Mouse (Mus musculus) kidney, adult 10 weeks (tissue): Measurements from ENCODE around the gene Zfp30. TPM values are rescaled to one million over a fixed set of nuclear protein-coding genes. Genes with fewer than 3 reads are reported as not detected.

ENCODE experiments used
- polyA plus RNA-seq: library from polyadenylated mRNA; stranded (reverse); fragments of 350-450 nt; fragmentation: Illumina TruSeq; extraction: RNeasy Lipid Tissue Mini Kit (QIAGEN cat#74804); gene quantifications from one replicate; pipeline ENCODE4 v1.2.3, GENCODE M21; 2014; ENCODE audit warnings: low read depth, low replicate concordance

The Zfp30 gene
- 5.0 TPM for polyA plus RNA-seq

DNA sequence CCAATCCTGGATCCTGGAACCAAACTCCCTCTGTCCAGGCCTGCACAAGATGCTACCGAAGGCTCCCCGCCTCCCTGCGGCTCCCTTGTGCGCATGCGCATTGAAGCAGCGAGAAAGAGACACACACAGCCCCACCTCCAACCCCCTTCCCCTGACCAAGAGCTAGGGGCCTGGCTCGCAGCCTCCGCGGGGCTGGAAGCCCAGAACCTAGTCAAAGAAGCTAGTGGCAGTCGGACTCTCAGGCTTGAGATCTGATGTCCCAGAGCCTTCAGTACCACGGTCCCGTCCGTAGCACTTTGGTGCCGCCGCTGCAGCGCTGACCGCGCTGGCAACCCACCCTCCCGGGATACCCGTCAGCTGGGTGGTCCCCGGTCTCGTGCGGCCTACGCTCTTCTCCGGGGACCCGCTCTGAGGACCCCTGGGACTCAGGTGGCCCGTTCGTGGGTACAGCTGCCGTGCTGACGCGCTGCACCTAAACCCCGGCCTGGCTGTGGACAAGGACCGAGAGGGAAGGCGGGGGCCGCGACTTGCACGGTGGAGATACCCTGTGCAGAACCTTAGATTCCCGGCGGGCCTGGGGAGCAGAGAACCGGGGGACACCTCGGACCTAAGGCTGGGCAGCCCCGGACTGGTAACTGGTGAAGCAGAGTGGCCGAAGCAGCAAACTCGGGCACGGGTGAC lies at the start of gene Zfp30:
TSS of gene Zfp30 (plus strand) at position 128 of the 681 bp plus-strand sequence.

DNA sequence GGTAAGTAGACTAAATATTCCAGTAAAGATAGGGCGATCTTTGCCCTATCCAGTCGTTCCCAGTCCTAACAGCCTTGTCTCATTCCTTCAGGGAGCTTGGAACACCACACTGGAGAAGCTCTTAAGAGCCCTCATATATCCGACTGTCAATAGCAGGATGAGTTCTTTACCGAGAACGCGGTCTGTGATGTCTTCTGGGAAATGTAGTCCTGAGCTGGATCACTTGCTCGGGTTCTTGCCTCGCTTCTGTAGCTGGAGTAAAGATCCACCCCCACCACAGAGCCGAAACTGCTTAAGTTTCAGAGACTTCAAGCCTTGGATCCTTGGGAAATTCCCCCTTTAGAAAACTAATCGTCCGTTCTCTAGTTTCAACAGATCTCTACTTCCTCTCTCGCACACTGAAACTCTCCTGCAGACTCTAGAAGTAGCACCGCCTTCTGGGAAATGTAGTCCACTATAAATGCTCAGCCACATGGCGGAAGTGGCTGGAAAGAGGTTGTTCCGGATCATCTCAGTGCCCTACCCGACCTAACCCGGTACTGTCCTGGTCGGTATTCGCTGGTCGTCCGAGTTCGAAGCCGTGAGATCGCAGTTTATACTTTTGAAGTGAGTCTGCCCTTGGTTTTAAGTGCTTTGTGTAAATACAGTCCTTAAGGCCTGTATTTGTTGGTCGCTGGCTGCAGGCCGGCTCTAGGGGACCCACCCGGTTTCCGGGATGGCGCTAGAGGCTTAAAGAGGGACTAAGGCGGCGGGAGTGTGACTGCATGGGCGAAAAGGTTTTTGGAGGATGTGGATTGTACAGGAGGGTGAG lies 15.5 kb upstream of the Zfp30 start, which contains the start of gene Zfp84:
TSS of gene Zfp84 (plus strand) at position 463 of the 811 bp plus-strand sequence.

DNA sequence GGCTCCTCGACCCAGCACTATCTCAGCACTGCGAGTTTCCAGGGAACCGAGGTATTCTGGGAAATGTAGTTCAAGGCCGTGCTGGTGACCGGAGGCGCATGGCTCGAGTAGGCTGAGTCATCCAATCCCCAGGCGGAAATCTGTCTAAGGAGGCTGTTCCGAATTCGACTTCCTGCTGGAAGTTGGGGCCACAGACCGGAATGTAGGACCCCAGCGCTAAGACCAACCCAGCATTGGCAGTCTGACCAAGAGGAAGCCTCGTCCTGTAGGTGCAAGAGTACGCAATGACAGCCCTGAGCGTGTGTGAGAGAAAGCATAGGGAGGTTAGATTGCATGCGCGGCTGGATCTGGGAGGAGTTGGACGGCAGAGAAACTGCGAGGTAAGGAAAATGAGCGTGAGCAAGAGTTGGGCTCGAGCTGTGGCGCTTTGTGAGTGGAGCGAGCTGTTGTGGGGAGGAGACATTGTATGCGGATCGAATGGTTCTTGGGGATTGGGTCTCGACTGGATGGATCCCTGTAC lies 32.2 kb downstream of the Zfp30 start, which contains the start of gene Zfp790:
TSS of gene Zfp790 (plus strand) at position 205 of the 520 bp plus-strand sequence.

Other genes with a start within 250 kb of the Zfp30 start
- gene Catsperg2, start 57.0 kb upstream of the Zfp30 start, polyA plus RNA-seq: not detected
- 12.8 TPM for gene Zfp84, start 15.4 kb upstream of the Zfp30 start, polyA plus RNA-seq
- gene Zfp790, start 32.1 kb downstream of the Zfp30 start, polyA plus RNA-seq: 9.7 TPM
- 3.6 TPM for gene Zfp940, start 69.7 kb downstream of the Zfp30 start, polyA plus RNA-seq
- 18.5 TPM for gene Zfp420, start 76.0 kb downstream of the Zfp30 start, polyA plus RNA-seq
- 4.6 TPM for gene Zfp27, start 122.6 kb downstream of the Zfp30 start, polyA plus RNA-seq
- gene Zfp383, start 124.2 kb downstream of the Zfp30 start, polyA plus RNA-seq: 10.3 TPM
- gene Zfp74, start 170.1 kb downstream of the Zfp30 start, polyA plus RNA-seq: 10.1 TPM
- gene Zfp568, start 200.0 kb downstream of the Zfp30 start, polyA plus RNA-seq: 6.0 TPM